In genomic region chr2:60925063-60925462, GRCm38 (mm10) we compare ENCODE assay signal across 13 mouse cellular contexts.
"Had no signal": no experiment of that assay in that cellular context is flagged by ENCODE, and none has a peak within 500 bp of the region (broad histone marks: within the 10 kb centered on the region; RNA-seq: fewer than 3 reads in every experiment).

No protein-coding gene starts in this region.

- H3K4me3 ChIP-seq: layer of hippocampus, adult 2 months; limb, embryonic 13.5 days; liver, embryonic 15.5 days; midbrain, embryonic 13.5 days; neural tube, embryonic 15.5 days had no signal

- H3K4me1 ChIP-seq: midbrain, embryonic 13.5 days had no signal

- H3K27ac ChIP-seq: layer of hippocampus, adult 2 months; limb, embryonic 13.5 days; liver, embryonic 15.5 days; midbrain, embryonic 13.5 days; neural tube, embryonic 15.5 days had no signal

- H3K27me3 ChIP-seq: limb, embryonic 13.5 days; liver, embryonic 15.5 days; midbrain, embryonic 13.5 days; neural tube, embryonic 15.5 days had no signal

- H3K4me2 ChIP-seq: limb, embryonic 13.5 days; liver, embryonic 11.5 days; liver, embryonic 15.5 days; midbrain, embryonic 13.5 days; neural tube, embryonic 15.5 days had no signal

- H3K9ac ChIP-seq: limb, embryonic 13.5 days; liver, embryonic 15.5 days; midbrain, embryonic 13.5 days; neural tube, embryonic 15.5 days had no signal

- ATAC-seq: midbrain, embryonic 13.5 days had no signal

- DNase-seq: kidney, adult 9 months; kidney, postnatal 10 days; kidney, postnatal 4 days; lung, adult 2 months; right cerebral cortex, adult 18-20 months; right cerebral cortex, postnatal 25 days; thymus, postnatal 36 days had no signal

- H3K36me3 ChIP-seq: limb, embryonic 13.5 days; liver, embryonic 15.5 days; midbrain, embryonic 13.5 days; neural tube, embryonic 15.5 days had no signal

- H3K9me3 ChIP-seq: limb, embryonic 13.5 days; liver, embryonic 15.5 days; midbrain, embryonic 13.5 days; neural tube, embryonic 15.5 days had no signal
